Mouse (Mus musculus) midbrain, embryonic 12.5 days (tissue): ENCODE results near the gene Plekha6. TPM values are rescaled to one million over a fixed set of nuclear protein-coding genes. Genes with fewer than 3 reads are reported as not detected.

ENCODE experiments used
- ATAC-seq: fragments of 200-750 bp; cut with Nextera tagmentation; 2 replicates; pipeline ENCODE4 v1.8.0; 2017; ENCODE audit warnings: low read depth, moderate TSS enrichment, moderate library complexity; ENCODE audit not compliant: low FRiP score
- H3K27ac ChIP-seq: fragments of 300-500 bp; sonication (generic); replicated peaks from 2 replicates; pipeline ENCODE4 v1.5.1; 2016; ENCODE audit warnings: mild to moderate bottlenecking
- H3K27me3 ChIP-seq: fragments of 300-500 bp; sonication (generic); 2 replicates; pipeline ENCODE4 v1.6.1; 2016; ENCODE audit warnings: mild to moderate bottlenecking
- H3K36me3 ChIP-seq: fragments of 300-500 bp; sonication (generic); 2 replicates; pipeline ENCODE4 v1.6.1; 2016
- H3K4me1 ChIP-seq: fragments of 300-500 bp; sonication (generic); 2 replicates; pipeline ENCODE4 v1.6.1; 2016
- H3K4me2 ChIP-seq: fragments of 300-500 bp; sonication (generic); replicated peaks from 2 replicates; pipeline ENCODE4 v1.6.1; 2016; ENCODE audit warnings: mild to moderate bottlenecking, moderate library complexity
- H3K4me3 ChIP-seq: fragments of 300-500 bp; sonication (generic); 2 replicates; pipeline ENCODE4 v1.5.1; 2016; ENCODE audit warnings: mild to moderate bottlenecking
- H3K9ac ChIP-seq: fragments of 300-500 bp; sonication (generic); replicated peaks from 2 replicates; pipeline ENCODE4 v1.6.1; 2016; ENCODE audit warnings: mild to moderate bottlenecking, moderate library complexity
- H3K9me3 ChIP-seq: fragments of 300-500 bp; sonication (generic); 2 replicates; pipeline ENCODE4 v1.6.1; 2016; ENCODE audit warnings: mild to moderate bottlenecking
- WGBS: fragments of 180-500 bp; shearing (Covaris S2); methylation state at CpG from one replicate; pipeline ENCODE4 v1.1.7; 2016; 5-methylcytosine and 5-hydroxymethylcytosine counted together
- polyA plus RNA-seq: library from polyadenylated mRNA; unstranded; fragments of >200 nt; fragmentation: Nextera tagmentation; extraction: Ambion mirVana; gene quantifications from 2 replicates; pipeline ENCODE4 v1.2.1, GENCODE M21; 2016

Gene Plekha6
- polyA plus RNA-seq, 1 experiment from 2014 or later: 27.7 TPM

DNA sequence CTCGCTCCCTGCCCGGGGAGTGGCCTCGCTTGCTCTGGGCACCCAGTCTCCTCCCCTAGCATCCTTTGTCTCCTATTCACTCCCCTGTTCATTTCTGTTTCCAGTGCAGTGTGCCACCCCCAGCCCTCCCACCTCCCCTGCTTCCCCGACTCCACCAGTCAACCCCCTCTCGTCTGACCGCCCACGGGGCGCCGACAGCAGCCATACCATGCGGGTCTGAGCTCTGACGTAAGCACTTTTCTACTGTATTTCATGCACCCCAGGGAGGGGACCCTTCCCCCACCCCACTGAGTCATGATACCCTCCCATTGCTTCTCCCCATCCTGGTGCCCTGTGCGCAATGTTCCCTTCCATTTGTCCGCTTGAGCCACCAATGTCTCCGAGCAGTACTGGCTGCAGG lies 134.8 kb downstream of the Plekha6 start:
- H3K36me3 ChIP-seq: peaks cover 67% of the 10 kb centered on the region
- peaks cover 16% of the 10 kb centered on the region; the same call in 1 of the 2 replicates for H3K4me1 ChIP-seq
- WGBS: 48% methylated on average over 14 of the region's 14 CpGs
- H3K4me3 ChIP-seq: no peak overlapping the region
- H3K27ac ChIP-seq: no peak overlapping the region
- no peak overlapping the region for H3K4me2 ChIP-seq
- H3K9ac ChIP-seq: no peak overlapping the region
- ATAC-seq: no peak
- no peaks in the 10 kb centered on the region for H3K27me3 ChIP-seq
- no peaks in the 10 kb centered on the region for H3K9me3 ChIP-seq

DNA sequence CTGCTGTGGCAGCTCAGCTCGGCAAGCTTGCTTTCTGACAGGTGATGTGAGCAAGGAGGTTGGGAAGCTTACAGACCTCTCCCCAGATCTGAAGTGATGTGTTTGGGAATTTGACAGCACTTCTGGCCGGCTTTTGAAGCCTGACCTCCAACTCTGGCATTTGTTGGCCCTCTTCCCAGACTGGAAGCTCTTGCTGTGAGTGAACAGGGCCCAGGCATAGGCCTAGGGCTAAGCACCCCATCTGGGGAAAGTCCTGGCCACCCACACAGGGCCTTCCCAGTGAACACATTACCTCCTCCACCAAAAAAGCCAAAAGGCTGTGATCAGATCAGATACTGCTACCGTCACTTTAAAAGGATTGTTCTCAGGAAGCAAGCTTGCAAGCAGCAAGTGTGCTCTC lies 138.5 kb downstream of the Plekha6 start:
- Histone ChIP-seq H3K9ac (no peak overlapping the region), H3K4me2 (no peak overlapping the region), H3K9me3 (no peaks in the 10 kb centered on the region), H3K36me3 (peaks cover 32% of the 10 kb centered on the region), H3K27ac (no peak overlapping the region), H3K4me1 (peaks cover 13% of the 10 kb centered on the region), H3K4me3 (no peak overlapping the region), H3K27me3 (no peaks in the 10 kb centered on the region)
- ATAC-seq: no peak
- 42% methylated on average over 3 of the region's 3 CpGs for WGBS

DNA sequence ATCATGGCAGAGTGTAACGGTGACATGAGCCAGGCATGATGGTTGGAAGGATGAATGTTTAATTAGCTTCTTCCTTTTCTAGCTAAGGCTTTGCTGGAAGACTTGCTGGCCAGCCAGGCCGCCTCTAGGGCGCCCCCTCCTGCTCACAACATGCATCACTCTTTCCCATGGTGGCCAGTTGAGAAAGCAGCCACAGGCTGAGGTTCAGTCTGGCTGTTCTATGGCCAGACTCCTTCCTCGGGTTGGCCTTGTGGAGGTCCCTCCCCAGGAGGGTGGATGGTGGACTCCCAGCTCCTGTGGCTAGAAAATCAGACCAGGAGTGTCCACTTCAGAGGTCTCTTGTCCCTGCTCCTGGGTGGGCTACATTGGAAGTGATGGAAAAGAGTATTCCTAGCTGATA lies 142.8 kb downstream of the Plekha6 start:
- H3K4me3 ChIP-seq: no peak overlapping the region
- H3K27me3 ChIP-seq: no peaks in the 10 kb centered on the region
- H3K9ac ChIP-seq: no peak overlapping the region
- H3K9me3 ChIP-seq: no peaks in the 10 kb centered on the region
- H3K4me1 ChIP-seq: peaks cover 7% of the 10 kb centered on the region
- H3K4me2 ChIP-seq: no peak overlapping the region
- ATAC-seq: 0 out of 2 replicates have a peak, but pooled peaks have one; percentile 45
- H3K36me3 ChIP-seq: no peaks in the 10 kb centered on the region
- WGBS: 6% methylated on average over 4 of the region's 4 CpGs
- no peak overlapping the region; the same call in 1 of the 2 replicates for H3K27ac ChIP-seq

GRCm38 (mm10) chr1:133307318-133307717 lies 143.3 kb downstream of the Plekha6 start:
- H3K27ac ChIP-seq: no peak overlapping the region
- H3K27me3 ChIP-seq: no peaks in the 10 kb centered on the region
- H3K4me2 ChIP-seq: no peak overlapping the region
- H3K9ac ChIP-seq: no peak overlapping the region
- H3K36me3 ChIP-seq: no peaks in the 10 kb centered on the region
- no peak overlapping the region for H3K4me3 ChIP-seq
- 12% methylated on average over 6 of the region's 6 CpGs for WGBS
- H3K9me3 ChIP-seq: no peaks in the 10 kb centered on the region
- peaks cover 12% of the 10 kb centered on the region for H3K4me1 ChIP-seq
- ATAC-seq: no peak

- Histone ChIP-seq H3K4me2 (no peak within 1 kb of the TSS), H3K4me3 (no peak within 1 kb of the TSS), H3K9me3 (no peaks in the 10 kb centered on the region), H3K27me3 (no peaks in the 10 kb centered on the region), H3K36me3 (no peaks in the 10 kb centered on the region), H3K4me1 (peaks cover 18% of the 10 kb centered on the region), H3K27ac (no peak within 1 kb of the TSS), H3K9ac (no peak within 1 kb of the TSS)
- no peak for ATAC-seq
- whole genome bisulfite sequencing: 68% methylated on average over 14 of the region's 14 CpGs
These were observed 145.8 kb downstream of the Plekha6 start, which contains the start of gene Golt1a for GRCm38 (mm10) chr1:133309652-133310267. Gene Golt1a, plus strand, starts transcription at chr1:133309800.

DNA sequence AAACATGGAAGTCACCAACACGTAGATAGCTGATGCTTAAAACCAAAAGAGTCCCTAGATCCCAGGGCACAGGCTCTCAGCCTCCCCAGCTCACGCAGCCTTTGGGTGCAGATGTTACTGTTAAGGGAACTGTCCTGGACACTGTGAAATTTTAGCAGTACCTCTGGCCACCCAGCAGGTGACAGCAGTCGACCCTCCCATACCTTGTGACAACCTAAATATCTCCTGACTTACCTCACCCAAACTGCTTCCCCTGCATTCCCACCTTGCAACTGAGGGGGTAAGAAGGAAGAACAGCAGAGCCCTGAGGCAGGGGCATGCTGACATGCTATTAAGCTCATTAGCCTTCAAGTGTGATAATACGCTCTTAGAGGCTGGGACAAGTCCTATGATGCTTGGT lies 147.2 kb downstream of the Plekha6 start:
- Histone ChIP-seq H3K4me3 (no peak overlapping the region), H3K9me3 (no peaks in the 10 kb centered on the region), H3K4me1 (peaks cover 18% of the 10 kb centered on the region), H3K27me3 (no peaks in the 10 kb centered on the region), H3K4me2 (no peak overlapping the region), H3K27ac (0 out of 2 replicates have a peak overlapping the region, but pooled peaks have one; percentile 21), H3K9ac (no peak overlapping the region), H3K36me3 (no peaks in the 10 kb centered on the region)
- 61% methylated on average over 4 of the region's 4 CpGs for WGBS
- no peak for ATAC-seq

GRCm38 (mm10) chr1:133311946-133312345 lies 147.9 kb downstream of the Plekha6 start:
- Histone ChIP-seq H3K4me2 (0 out of 2 replicates have a peak overlapping the region, but pooled peaks have one; percentile 3), H3K9ac (no peak overlapping the region; the same call in 1 of the 2 replicates), H3K27me3 (no peaks in the 10 kb centered on the region), H3K4me3 (no peak overlapping the region), H3K9me3 (no peaks in the 10 kb centered on the region), H3K27ac (0 out of 2 replicates have a peak overlapping the region, but pooled peaks have one; percentile 11), H3K4me1 (peaks cover 15% of the 10 kb centered on the region), H3K36me3 (no peaks in the 10 kb centered on the region)
- WGBS: 19% methylated on average over 10 of the region's 10 CpGs
- 0 out of 2 replicates have a peak, but pooled peaks have one; percentile 20 for ATAC-seq

GRCm38 (mm10) chr1:133314364-133314763 lies 150.4 kb downstream of the Plekha6 start:
- no peak overlapping the region for H3K4me3 ChIP-seq
- H3K9ac ChIP-seq: no peak overlapping the region
- H3K4me1 ChIP-seq: peaks cover 11% of the 10 kb centered on the region
- H3K27ac ChIP-seq: no peak overlapping the region
- H3K27me3 ChIP-seq: no peaks in the 10 kb centered on the region
- H3K9me3 ChIP-seq: 0 out of 2 replicates have a peak, but pooled peaks cover 5% of the 10 kb centered on the region
- no peak for ATAC-seq
- H3K36me3 ChIP-seq: no peaks in the 10 kb centered on the region
- WGBS: 23% methylated on average over 8 of the region's 8 CpGs
- H3K4me2 ChIP-seq: no peak overlapping the region

- H3K4me1 ChIP-seq: peaks cover 11% of the 10 kb centered on the region
- H3K27me3 ChIP-seq: peaks cover 3% of the 10 kb centered on the region; the same call in 1 of the 2 replicates
- WGBS: 86% methylated on average over 6 of the region's 6 CpGs
- H3K36me3 ChIP-seq: no peaks in the 10 kb centered on the region
- H3K27ac ChIP-seq: no peak overlapping the region
- no peak overlapping the region for H3K9ac ChIP-seq
- H3K4me2 ChIP-seq: no peak overlapping the region
- no peak overlapping the region for H3K4me3 ChIP-seq
- no peak for ATAC-seq
- H3K9me3 ChIP-seq: 0 out of 2 replicates have a peak, but pooled peaks cover 5% of the 10 kb centered on the region
These were observed 151.8 kb downstream of the Plekha6 start for GRCm38 (mm10) chr1:133315775-133316174.

GRCm38 (mm10) chr1:133316577-133316976 lies 152.6 kb downstream of the Plekha6 start:
- no peaks in the 10 kb centered on the region for H3K36me3 ChIP-seq
- peaks cover 13% of the 10 kb centered on the region for H3K4me1 ChIP-seq
- H3K4me3 ChIP-seq: no peak overlapping the region
- no peak for ATAC-seq
- 0 out of 2 replicates have a peak, but pooled peaks cover 5% of the 10 kb centered on the region for H3K9me3 ChIP-seq
- no peak overlapping the region for H3K9ac ChIP-seq
- H3K27me3 ChIP-seq: peaks cover 8% of the 10 kb centered on the region; the same call in 1 of the 2 replicates
- H3K4me2 ChIP-seq: no peak overlapping the region
- WGBS: 82% methylated on average over 4 of the region's 4 CpGs
- no peak overlapping the region for H3K27ac ChIP-seq

DNA sequence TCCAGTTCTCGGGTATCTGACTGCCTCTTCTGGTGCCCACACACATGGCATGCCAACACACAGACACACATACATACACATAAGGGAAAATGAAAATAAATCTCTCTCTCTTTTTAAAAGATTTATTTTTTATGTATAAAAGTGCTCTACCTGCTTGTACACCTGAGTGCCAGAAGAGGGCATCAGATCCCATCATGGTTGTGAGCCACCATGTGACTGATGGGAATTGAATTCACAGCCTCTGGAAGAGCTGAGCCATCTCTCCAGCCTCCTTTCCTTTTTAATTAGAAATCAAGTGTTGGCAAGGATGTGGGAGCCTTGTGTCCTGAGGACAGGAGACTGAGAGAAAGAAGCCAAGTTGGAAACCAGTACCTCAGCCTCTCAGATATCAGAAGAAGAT lies 153.1 kb downstream of the Plekha6 start:
- Histone ChIP-seq H3K27ac (no peak overlapping the region), H3K27me3 (peaks cover 8% of the 10 kb centered on the region; the same call in 1 of the 2 replicates), H3K36me3 (no peaks in the 10 kb centered on the region), H3K4me1 (peaks cover 10% of the 10 kb centered on the region; the same call in 1 of the 2 replicates), H3K4me3 (no peak overlapping the region), H3K9ac (no peak overlapping the region), H3K4me2 (no peak overlapping the region), H3K9me3 (0 out of 2 replicates have a peak, but pooled peaks cover 5% of the 10 kb centered on the region)
- WGBS: 74% methylated on average over 1 of the region's 1 CpGs
- no peak for ATAC-seq

DNA sequence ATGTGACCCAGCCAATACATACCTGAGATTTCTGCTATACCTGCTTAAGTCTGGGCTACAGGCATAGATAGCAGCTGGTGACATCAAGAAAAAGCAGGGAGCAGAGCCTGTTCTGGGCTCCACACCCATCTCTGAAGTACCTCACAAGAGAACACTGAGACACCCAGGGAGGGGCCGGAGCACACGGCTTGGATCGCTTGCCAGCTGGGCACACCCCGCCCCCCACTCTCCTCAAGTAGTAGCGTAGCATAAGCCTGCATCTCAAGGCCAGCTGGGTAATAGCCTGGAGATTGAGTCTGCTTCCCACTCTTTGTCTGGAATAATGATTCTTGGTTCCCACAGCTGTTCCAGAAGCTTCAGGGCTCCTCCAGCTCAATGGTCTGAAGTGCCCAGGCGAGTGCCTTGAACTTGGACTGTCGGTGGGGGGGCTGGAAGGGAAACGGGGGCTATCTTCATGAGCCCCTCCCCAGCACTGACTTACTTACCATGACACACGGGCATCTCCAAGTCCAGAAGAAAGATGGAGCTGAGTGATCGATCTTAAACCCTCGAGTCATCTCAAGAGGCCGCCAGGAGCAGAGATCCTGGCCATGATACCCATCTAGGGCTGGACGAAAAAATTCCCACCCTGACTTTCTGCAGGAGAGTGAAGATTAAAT lies 157.4 kb downstream of the Plekha6 start, which contains the start of gene Kiss1:
Gene Kiss1 (plus strand): TSS at position 609 of the 659 bp plus-strand sequence.
- 0 out of 2 replicates have a peak, but pooled peaks cover 5% of the 10 kb centered on the region for H3K9me3 ChIP-seq
- H3K9ac ChIP-seq: no peak within 1 kb of the TSS
- no peak; the same call in 1 of the 2 replicates for ATAC-seq
- no peak within 1 kb of the TSS for H3K4me2 ChIP-seq
- no peak within 1 kb of the TSS for H3K27ac ChIP-seq
- H3K4me1 ChIP-seq: peaks cover 13% of the 10 kb centered on the region; the same call in 1 of the 2 replicates
- no peak within 1 kb of the TSS for H3K4me3 ChIP-seq
- 87% methylated on average over 13 of the region's 13 CpGs for WGBS
- H3K27me3 ChIP-seq: peaks cover 14% of the 10 kb centered on the region; the same call in 1 of the 2 replicates
- H3K36me3 ChIP-seq: no peaks in the 10 kb centered on the region
